Mouse (Mus musculus): ENCODE measurements at regions not wholly inside any gene's neighbourhood (a gene's known extent, or its start where the extent isn't known, plus 50 kb on each side); places are given as distances from the start of the nearest gene placed in this dataset.

DNA sequence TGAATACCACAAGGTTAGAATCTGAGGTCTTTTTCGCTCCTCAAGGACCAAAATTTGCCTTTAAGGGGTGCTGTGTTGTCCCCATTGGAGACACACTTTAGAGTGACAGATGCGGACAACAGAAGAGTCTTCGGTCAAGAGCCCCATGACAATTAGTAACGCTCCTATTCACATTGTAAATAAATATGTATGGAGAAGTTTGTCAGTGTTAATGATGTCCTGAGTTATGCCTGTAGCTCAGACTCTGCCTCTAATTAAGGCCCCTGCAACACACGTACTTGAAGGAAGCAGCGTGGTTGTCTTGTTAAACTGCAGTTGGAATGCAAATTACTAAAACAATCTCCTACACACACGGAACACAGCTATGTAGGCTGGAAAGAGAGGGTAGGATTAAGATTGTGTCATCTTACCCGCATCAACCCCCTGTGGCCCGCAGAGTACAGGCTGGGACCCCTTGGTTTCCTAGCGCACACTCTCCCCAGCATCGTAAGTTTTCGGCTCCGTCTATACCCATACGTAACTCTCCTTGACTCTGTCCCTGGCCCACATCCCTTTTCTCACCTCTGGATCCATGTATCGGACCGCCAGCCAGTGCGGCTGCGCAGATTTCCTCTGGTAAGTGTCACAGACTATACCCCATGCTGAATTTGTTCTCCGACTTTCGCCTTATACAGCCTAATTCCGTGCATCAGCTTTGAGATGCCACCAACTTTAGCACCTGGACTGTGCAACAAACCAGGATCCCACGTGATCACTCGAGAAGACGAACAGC is 73.6 kb upstream of the Arid2 start:
- TF ChIP-seq CTCF (IDR thresholded peaks at IDR 0.05; ENCODE audit: borderline replicate concordance, extremely low read depth, insufficient read depth, insufficient read length), result no peak
- no peak for TF ChIP-seq POLR2A (IDR thresholded peaks at IDR 0.05; ENCODE audit: borderline replicate concordance, extremely low read depth, insufficient read depth, insufficient read length, poor library complexity, severe bottlenecking)
